Mouse (Mus musculus) forebrain, embryonic 14.5 days (tissue): ENCODE data around the gene Hoxd10. TPM values are rescaled to one million over a fixed set of nuclear protein-coding genes. Genes with fewer than 3 reads are reported as not detected.

ENCODE experiments used
- ATAC-seq: fragments of 200-750 bp; cut with Nextera tagmentation; 2 replicates; pipeline ENCODE4 v1.8.0; 2017; ENCODE audit warnings: mild to moderate bottlenecking, moderate library complexity
- DNase-seq: peaks from one replicate; pipeline ENCODE4 v3.0.0-alpha.2; 2015; ENCODE audit warnings: low spot score
- H3K27ac ChIP-seq: fragments of 300-500 bp; sonication (generic); 2 replicates; pipeline ENCODE4 v1.5.1; 2014; ENCODE audit warnings: low read depth, mild to moderate bottlenecking, control low read depth, low read length, moderate library complexity
- H3K27me3 ChIP-seq: fragments of 300-500 bp; sonication (generic); replicated peaks from 2 replicates; pipeline ENCODE4 v1.6.1; 2014; ENCODE audit warnings: low read length, control low read depth, mixed read lengths; ENCODE audit not compliant: control insufficient read depth, insufficient read depth
- H3K36me3 ChIP-seq: fragments of 300-500 bp; sonication (generic); 2 replicates; pipeline ENCODE4 v1.6.1; 2014; ENCODE audit warnings: low read length, control low read depth; ENCODE audit not compliant: control insufficient read depth, insufficient read depth
- H3K4me1 ChIP-seq: fragments of 300-500 bp; sonication (generic); 2 replicates; pipeline ENCODE4 v1.6.1; 2014; ENCODE audit warnings: antibody characterized with exemption, low read length, control low read depth; ENCODE audit not compliant: control insufficient read depth, insufficient read depth
- H3K4me2 ChIP-seq: fragments of 300-500 bp; sonication (generic); 2 replicates; pipeline ENCODE4 v1.6.1; 2014; ENCODE audit warnings: mild to moderate bottlenecking, control low read depth, low read length
- H3K4me3 ChIP-seq: fragments of 300-500 bp; sonication (generic); 2 replicates; pipeline ENCODE4 v1.5.1; 2014; ENCODE audit warnings: low read depth, low read length, control low read depth
- H3K9ac ChIP-seq: fragments of 300-500 bp; sonication (generic); 2 replicates; pipeline ENCODE4 v1.6.1; 2014; ENCODE audit warnings: mild to moderate bottlenecking, low read length, control low read depth, moderate library complexity
- H3K9me3 ChIP-seq: fragments of 300-500 bp; sonication (generic); replicated peaks from 2 replicates; pipeline ENCODE4 v1.6.1; 2016; ENCODE audit warnings: low read length, control low read depth, mixed read lengths; ENCODE audit not compliant: control insufficient read depth
- whole genome bisulfite sequencing: fragments of 180-500 bp; shearing (Covaris S2); extraction: QIAGEN DNeasy Blood & Tissue Kit; methylation state at CpG from one replicate; pipeline ENCODE4 v1.1.7; 2014; 5-methylcytosine and 5-hydroxymethylcytosine counted together
- polyA plus RNA-seq: library from polyadenylated mRNA; unstranded; fragments of >200 nt; fragmentation: Nextera tagmentation; extraction: Ambion mirVana; gene quantifications from 2 replicates; pipeline ENCODE4 v1.2.1, GENCODE M21; 2014

Gene Hoxd10
- polyA plus RNA-seq, 1 experiment from 2014 or later: not detected

- H3K4me3 ChIP-seq: no peak overlapping the region
- H3K9me3 ChIP-seq: no peaks in the 10 kb centered on the region
- under 1% methylated on average over 13 of the region's 13 CpGs for WGBS
- ATAC-seq: no peak
- peaks cover 4% of the 10 kb centered on the region; the same call in 1 of the 2 replicates for H3K4me1 ChIP-seq
- DNase-seq: no peak
- no peak overlapping the region for H3K4me2 ChIP-seq
- no peak overlapping the region for H3K27ac ChIP-seq
- no peaks in the 10 kb centered on the region for H3K36me3 ChIP-seq
- no peak overlapping the region for H3K9ac ChIP-seq
- H3K27me3 ChIP-seq: peaks cover 90% of the 10 kb centered on the region
Measured at GRCm38 (mm10) chr2:74734451-74734850, 42.7 kb downstream of the Hoxd10 start.

- peaks cover 90% of the 10 kb centered on the region for H3K27me3 ChIP-seq
- H3K4me2 ChIP-seq: no peak overlapping the region
- DNase-seq (no peak), ATAC-seq (no peak)
- no peak overlapping the region for H3K27ac ChIP-seq
- H3K4me1 ChIP-seq: peaks cover 4% of the 10 kb centered on the region; the same call in 1 of the 2 replicates
- no peak overlapping the region for H3K4me3 ChIP-seq
- 1% methylated on average over 27 of the region's 27 CpGs for WGBS
- no peaks in the 10 kb centered on the region for H3K9me3 ChIP-seq
- no peaks in the 10 kb centered on the region for H3K36me3 ChIP-seq
- no peak overlapping the region for H3K9ac ChIP-seq
Measured at GRCm38 (mm10) chr2:74734996-74735811, 43.5 kb downstream of the Hoxd10 start.

GRCm38 (mm10) chr2:74735851-74736687 is 44.3 kb downstream of the Hoxd10 start:
- H3K27ac ChIP-seq: no peak overlapping the region
- H3K9me3 ChIP-seq: no peaks in the 10 kb centered on the region
- H3K9ac ChIP-seq: no peak overlapping the region
- no peak for ATAC-seq
- DNase-seq: no peak
- no peak overlapping the region for H3K4me3 ChIP-seq
- 0 out of 2 replicates have a peak overlapping the region, but pooled peaks have one; percentile 12 for H3K4me2 ChIP-seq
- H3K27me3 ChIP-seq: peaks cover 90% of the 10 kb centered on the region
- under 1% methylated on average over 42 of the region's 42 CpGs for WGBS
- no peaks in the 10 kb centered on the region for H3K36me3 ChIP-seq
- H3K4me1 ChIP-seq: peaks cover 4% of the 10 kb centered on the region; the same call in 1 of the 2 replicates

- H3K27me3 ChIP-seq: peaks cover 90% of the 10 kb centered on the region
- peaks cover 4% of the 10 kb centered on the region; the same call in 1 of the 2 replicates for H3K4me1 ChIP-seq
- WGBS: 3% methylated on average over 15 of the region's 15 CpGs
- no peak overlapping the region for H3K27ac ChIP-seq
- no peaks in the 10 kb centered on the region for H3K9me3 ChIP-seq
- H3K4me2 ChIP-seq: no peak overlapping the region
- no peak overlapping the region for H3K9ac ChIP-seq
- DNase-seq (no peak), ATAC-seq (no peak)
- no peaks in the 10 kb centered on the region for H3K36me3 ChIP-seq
- H3K4me3 ChIP-seq: no peak overlapping the region
Measured at GRCm38 (mm10) chr2:74736688-74737577, 45.2 kb downstream of the Hoxd10 start.

GRCm38 (mm10) chr2:74737578-74738070 is 45.9 kb downstream of the Hoxd10 start:
- no peaks in the 10 kb centered on the region for H3K9me3 ChIP-seq
- H3K27ac ChIP-seq: no peak overlapping the region
- no peak overlapping the region for H3K4me2 ChIP-seq
- DNase-seq (no peak), ATAC-seq (no peak)
- WGBS: 3% methylated on average over 7 of the region's 7 CpGs
- peaks cover 90% of the 10 kb centered on the region for H3K27me3 ChIP-seq
- H3K4me1 ChIP-seq: peaks cover 4% of the 10 kb centered on the region; the same call in 1 of the 2 replicates
- H3K4me3 ChIP-seq: no peak overlapping the region
- no peaks in the 10 kb centered on the region for H3K36me3 ChIP-seq
- H3K9ac ChIP-seq: no peak overlapping the region

- no peak for DNase-seq
Measured at GRCm38 (mm10) chr2:74738623-74739475, 47.1 kb downstream of the Hoxd10 start.

GRCm38 (mm10) chr2:74739476-74739800 is 47.7 kb downstream of the Hoxd10 start:
- Histone ChIP-seq H3K27ac (no peak overlapping the region), H3K36me3 (no peaks in the 10 kb centered on the region), H3K9ac (no peak overlapping the region), H3K27me3 (peaks cover 97% of the 10 kb centered on the region), H3K4me3 (no peak overlapping the region), H3K9me3 (no peaks in the 10 kb centered on the region), H3K4me2 (no peak overlapping the region), H3K4me1 (peaks cover 4% of the 10 kb centered on the region; the same call in 1 of the 2 replicates)
- DNase-seq (no peak), ATAC-seq (no peak)
- 10% methylated on average over 2 of the region's 2 CpGs for WGBS

More at GRCm38 (mm10) chr2:74738623-74739475, 47.1 kb downstream of the Hoxd10 start:
- no peak overlapping the region for H3K9ac ChIP-seq
- 1% methylated on average over 20 of the region's 20 CpGs for WGBS
- peaks cover 4% of the 10 kb centered on the region; the same call in 1 of the 2 replicates for H3K4me1 ChIP-seq
- peaks cover 94% of the 10 kb centered on the region for H3K27me3 ChIP-seq
- no peak overlapping the region for H3K4me3 ChIP-seq
- H3K4me2 ChIP-seq: no peak overlapping the region
- no peaks in the 10 kb centered on the region for H3K36me3 ChIP-seq
- no peaks in the 10 kb centered on the region for H3K9me3 ChIP-seq
- no peak overlapping the region for H3K27ac ChIP-seq
- no peak for ATAC-seq
